Mouse (Mus musculus) stomach, postnatal 0 days (tissue): Measurements from ENCODE around the gene Strip1.

ENCODE experiments used
- CTCF ChIP-seq: IDR thresholded peaks from 2 replicates; pipeline ENCODE4 v1.5.1; 2016; ENCODE audit warnings: antibody characterized with exemption, low read depth, mild to moderate bottlenecking, moderate library complexity
- EP300 ChIP-seq: optimal IDR thresholded peaks from 2 replicates; pipeline ENCODE3; 2016; ENCODE audit warnings: antibody characterized with exemption

GRCm38 (mm10) chr3:107619911-107620310, 11.6 kb downstream of the Strip1 start:
- TF ChIP-seq CTCF: no peak
- no peak for TF ChIP-seq EP300
